Mouse (Mus musculus): Measurements from ENCODE around the gene Ccdc191. TPM values are rescaled to one million over a fixed set of nuclear protein-coding genes. Genes with fewer than 3 reads are reported as not detected.

Gene Ccdc191
- polyA plus RNA-seq (2016; fragmentation: Nextera tagmentation; extraction: Ambion mirVana), result 8.3 and 12.3 TPM in 2 replicates

GRCm38 (mm10) chr16:43889208-43890004, at the start of gene Ccdc191:
TSS of gene Ccdc191 (plus strand) at chr16:43889800.
- peak within 1 kb of the TSS; percentile 77 for H3K4me3 ChIP-seq
- H3K27me3 ChIP-seq (ENCODE audit: insufficient read depth, poor library complexity, severe bottlenecking), result no peaks in the 10 kb centered on the region
- H3K36me3 ChIP-seq, result no peaks in the 10 kb centered on the region
- peak; percentile 100 for DNase-seq (ENCODE audit: low spot score)
- H3K27ac ChIP-seq, result peak within 1 kb of the TSS; percentile 93
- peaks cover 13% of the 10 kb centered on the region; the same call in 1 of the 2 replicates for H3K4me1 ChIP-seq
- under 1% methylated on average over 33 of the region's 33 CpGs for WGBS
- H3K9me3 ChIP-seq, result no peaks in the 10 kb centered on the region

DNA sequence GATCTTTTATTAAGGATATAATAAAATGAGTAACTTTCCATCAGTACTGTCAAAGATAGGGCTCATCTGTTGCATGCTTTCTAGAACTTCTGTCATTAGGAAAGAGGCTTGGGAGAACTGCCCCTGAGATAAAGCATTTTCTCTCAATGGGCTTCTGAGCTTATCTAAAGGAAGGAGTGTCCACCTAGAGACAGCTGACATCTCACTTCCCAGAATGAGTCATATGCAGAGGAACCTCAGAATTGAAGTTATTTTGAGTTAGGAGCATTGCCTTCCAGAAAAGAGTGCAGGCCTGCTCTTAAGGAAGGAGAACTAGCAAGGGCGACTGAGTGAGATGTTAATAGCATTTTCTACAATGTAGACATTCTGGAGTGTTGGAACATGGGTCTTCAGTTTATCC, 48.4 kb upstream of the Ccdc191 start:
- DNase-seq (ENCODE audit: low spot score), result no peak
- Histone ChIP-seq H3K4me1 (peaks cover 4% of the 10 kb centered on the region; the same call in 1 of the 2 replicates), H3K9me3 (no peaks in the 10 kb centered on the region), H3K36me3 (no peaks in the 10 kb centered on the region), H3K27ac (no peak overlapping the region), H3K27me3 (ENCODE audit: insufficient read depth, poor library complexity, severe bottlenecking) (no peaks in the 10 kb centered on the region), H3K4me3 (no peak overlapping the region)
- 58% methylated on average over 1 of the region's 1 CpGs for WGBS

- Histone ChIP-seq H3K27ac (no peak overlapping the region), H3K36me3 (no peaks in the 10 kb centered on the region), H3K27me3 (ENCODE audit: insufficient read depth, poor library complexity, severe bottlenecking) (no peaks in the 10 kb centered on the region), H3K4me1 (no peaks in the 10 kb centered on the region), H3K9me3 (no peaks in the 10 kb centered on the region), H3K4me3 (no peak overlapping the region)
- DNase-seq (ENCODE audit: low spot score), result no peak
- WGBS, result 54% methylated on average over 1 of the region's 1 CpGs
Measured at GRCm38 (mm10) chr16:43849839-43850238, 39.8 kb upstream of the Ccdc191 start.

GRCm38 (mm10) chr16:43858941-43859476, 30.6 kb upstream of the Ccdc191 start:
- Histone ChIP-seq H3K27ac (no peak overlapping the region), H3K36me3 (peaks cover 21% of the 10 kb centered on the region), H3K4me1 (no peaks in the 10 kb centered on the region), H3K4me3 (no peak overlapping the region), H3K27me3 (ENCODE audit: insufficient read depth, poor library complexity, severe bottlenecking) (no peaks in the 10 kb centered on the region), H3K9me3 (no peaks in the 10 kb centered on the region)
- 85% methylated on average over 5 of the region's 5 CpGs for WGBS
- DNase-seq (ENCODE audit: low spot score), result no peak

DNA sequence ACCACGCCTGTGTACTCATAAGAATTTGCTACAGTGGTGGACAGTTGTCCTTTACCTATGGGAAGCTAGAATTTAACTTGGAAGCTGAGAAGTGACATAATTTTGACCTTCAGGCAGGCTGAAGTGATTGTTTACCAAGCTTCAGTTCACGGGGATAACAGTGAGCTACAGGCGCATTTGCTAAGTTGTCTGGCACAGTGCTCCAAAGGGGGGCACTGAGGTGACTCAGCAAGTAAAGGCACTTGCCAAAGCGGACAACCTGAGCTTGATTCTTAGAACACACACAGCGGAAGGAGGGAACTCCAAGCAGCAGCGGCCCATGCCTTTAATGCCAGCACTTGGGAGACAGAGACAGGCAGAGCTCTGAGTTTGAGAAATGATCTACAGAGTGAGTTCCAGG, 29.0 kb upstream of the Ccdc191 start:
- Histone ChIP-seq H3K4me1 (no peaks in the 10 kb centered on the region), H3K27me3 (ENCODE audit: insufficient read depth, poor library complexity, severe bottlenecking) (no peaks in the 10 kb centered on the region), H3K36me3 (peaks cover 26% of the 10 kb centered on the region), H3K9me3 (no peaks in the 10 kb centered on the region), H3K4me3 (no peak overlapping the region), H3K27ac (no peak overlapping the region)
- WGBS, result 74% methylated on average over 6 of the region's 6 CpGs
- DNase-seq (ENCODE audit: low spot score), result no peak

DNA sequence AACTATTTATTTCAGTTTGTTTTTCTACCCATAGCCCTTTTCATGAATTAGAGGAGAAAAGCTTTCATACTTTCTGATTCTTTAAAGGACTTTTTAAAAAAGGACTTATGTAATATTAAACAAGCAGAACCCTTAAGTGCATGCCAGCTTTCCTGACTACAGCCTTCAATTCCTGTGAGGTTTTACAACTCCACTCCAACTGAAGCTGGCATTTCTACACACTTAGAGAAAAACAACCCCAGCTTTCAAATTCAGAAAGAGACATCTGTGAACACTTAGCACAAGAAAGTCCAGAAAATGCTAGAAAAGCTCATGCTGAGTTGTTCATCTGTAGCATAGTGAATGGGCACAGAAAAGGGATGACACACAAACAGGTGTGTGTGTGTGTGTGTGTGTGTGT, 19.8 kb upstream of the Ccdc191 start:
- H3K36me3 ChIP-seq, result peaks cover 56% of the 10 kb centered on the region
- H3K4me1 ChIP-seq, result no peaks in the 10 kb centered on the region
- H3K27ac ChIP-seq, result no peak overlapping the region
- H3K4me3 ChIP-seq, result no peak overlapping the region
- DNase-seq (ENCODE audit: low spot score), result no peak
- no peaks in the 10 kb centered on the region for H3K27me3 ChIP-seq (ENCODE audit: insufficient read depth, poor library complexity, severe bottlenecking)
- H3K9me3 ChIP-seq, result no peaks in the 10 kb centered on the region

- no peak overlapping the region for H3K27ac ChIP-seq
- DNase-seq (ENCODE audit: low spot score), result no peak
- no peaks in the 10 kb centered on the region for H3K4me1 ChIP-seq
- 64% methylated on average over 7 of the region's 7 CpGs for WGBS
- H3K36me3 ChIP-seq, result peaks cover 68% of the 10 kb centered on the region
- no peaks in the 10 kb centered on the region for H3K9me3 ChIP-seq
- H3K4me3 ChIP-seq, result no peak overlapping the region
- no peaks in the 10 kb centered on the region for H3K27me3 ChIP-seq (ENCODE audit: insufficient read depth, poor library complexity, severe bottlenecking)
Measured at GRCm38 (mm10) chr16:43871419-43871818, 18.2 kb upstream of the Ccdc191 start.

GRCm38 (mm10) chr16:43879769-43880168, 9.8 kb upstream of the Ccdc191 start:
- H3K9me3 ChIP-seq, result no peaks in the 10 kb centered on the region
- H3K4me1 ChIP-seq, result no peaks in the 10 kb centered on the region
- H3K27me3 ChIP-seq (ENCODE audit: insufficient read depth, poor library complexity, severe bottlenecking), result no peaks in the 10 kb centered on the region
- WGBS, result 93% methylated on average over 6 of the region's 6 CpGs
- no peak for DNase-seq (ENCODE audit: low spot score)
- peaks cover 47% of the 10 kb centered on the region for H3K36me3 ChIP-seq
- no peak overlapping the region for H3K4me3 ChIP-seq
- H3K27ac ChIP-seq, result no peak overlapping the region

- no peaks in the 10 kb centered on the region for H3K27me3 ChIP-seq (ENCODE audit: insufficient read depth, poor library complexity, severe bottlenecking)
- H3K4me3 ChIP-seq, result no peak overlapping the region
- DNase-seq (ENCODE audit: low spot score), result no peak
- no peak overlapping the region for H3K27ac ChIP-seq
- peaks cover 30% of the 10 kb centered on the region for H3K36me3 ChIP-seq
- H3K4me1 ChIP-seq, result no peaks in the 10 kb centered on the region
- WGBS, result 63% methylated on average over 3 of the region's 3 CpGs
- H3K9me3 ChIP-seq, result no peaks in the 10 kb centered on the region
Measured at GRCm38 (mm10) chr16:43881636-43882035, 8.0 kb upstream of the Ccdc191 start.

DNA sequence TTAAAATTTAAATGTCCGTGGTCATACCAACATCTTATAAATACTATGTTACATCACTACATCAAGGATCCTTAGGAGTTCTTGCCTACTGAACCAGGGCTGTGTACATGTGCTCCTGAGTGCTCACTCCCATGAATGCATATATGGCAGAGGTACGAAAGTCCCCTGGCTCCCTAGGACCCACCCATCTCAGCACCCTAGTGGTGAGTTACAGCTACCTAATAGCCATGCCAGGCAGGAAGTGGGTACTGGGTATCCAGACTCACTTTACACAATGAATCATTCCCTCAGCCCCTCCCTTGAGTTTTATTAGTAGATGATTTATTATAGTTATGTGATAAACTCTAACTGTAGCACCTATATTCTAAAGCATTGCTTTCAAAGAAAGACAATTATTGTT, 7.3 kb upstream of the Ccdc191 start:
- H3K36me3 ChIP-seq, result peaks cover 25% of the 10 kb centered on the region
- 92% methylated on average over 2 of the region's 2 CpGs for WGBS
- H3K4me3 ChIP-seq, result no peak overlapping the region
- no peaks in the 10 kb centered on the region for H3K4me1 ChIP-seq
- H3K27me3 ChIP-seq (ENCODE audit: insufficient read depth, poor library complexity, severe bottlenecking), result no peaks in the 10 kb centered on the region
- no peaks in the 10 kb centered on the region for H3K9me3 ChIP-seq
- DNase-seq (ENCODE audit: low spot score), result no peak
- no peak overlapping the region for H3K27ac ChIP-seq

DNA sequence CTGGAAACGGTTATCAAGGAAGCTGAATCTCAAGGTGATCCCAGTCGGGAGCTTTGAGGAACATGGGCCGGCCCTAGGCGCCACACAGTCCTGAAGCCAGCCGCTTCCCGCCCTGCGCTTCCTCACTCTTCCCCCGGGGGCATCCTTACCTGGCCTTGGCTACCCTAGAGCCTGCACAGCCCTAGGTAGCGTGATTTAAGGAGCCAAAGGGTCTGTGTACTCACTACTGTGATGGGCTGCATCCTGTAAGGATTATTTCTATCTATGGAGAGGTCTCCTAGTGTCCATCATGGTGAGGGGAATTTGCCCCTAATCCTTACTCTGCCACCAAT, 371 bp downstream of the Ccdc191 start:
- Histone ChIP-seq H3K4me1 (peaks cover 13% of the 10 kb centered on the region; the same call in 1 of the 2 replicates), H3K36me3 (no peaks in the 10 kb centered on the region), H3K4me3 (peak overlapping the region; percentile 77), H3K27me3 (ENCODE audit: insufficient read depth, poor library complexity, severe bottlenecking) (no peaks in the 10 kb centered on the region), H3K9me3 (no peaks in the 10 kb centered on the region), H3K27ac (peak overlapping the region; percentile 93)
- under 1% methylated on average over 9 of the region's 9 CpGs for WGBS
- DNase-seq (ENCODE audit: low spot score), result no peak

DNA sequence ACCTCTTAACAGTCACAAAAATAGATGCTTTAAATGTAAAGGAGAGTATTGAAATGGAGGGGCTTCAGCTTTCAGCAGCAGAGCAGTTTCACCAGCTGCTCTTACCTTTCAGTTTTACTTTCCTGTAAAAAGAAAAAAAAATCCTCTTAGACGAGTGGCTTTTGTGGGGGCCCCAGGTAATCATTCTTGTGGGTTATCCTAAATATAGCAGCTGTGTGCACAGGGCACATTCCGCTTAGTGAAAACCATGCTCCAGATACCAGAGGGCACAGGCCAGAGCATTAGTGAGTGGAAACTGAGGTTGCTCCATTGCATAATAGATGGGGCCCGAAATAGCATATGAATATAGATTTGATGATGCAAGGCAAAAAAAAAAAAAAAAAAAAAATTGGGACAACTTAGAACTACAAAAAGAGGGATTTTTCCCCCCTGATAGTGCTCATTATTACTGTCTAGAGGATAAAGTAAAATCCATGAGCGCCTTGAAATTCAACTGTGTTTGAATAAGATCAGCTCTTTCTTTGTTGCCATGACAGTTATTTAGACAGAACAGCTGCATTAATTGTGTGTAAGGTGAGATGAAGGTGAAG, 1.2 kb downstream of the Ccdc191 start:
- Histone ChIP-seq H3K36me3 (no peaks in the 10 kb centered on the region), H3K4me1 (peaks cover 13% of the 10 kb centered on the region; the same call in 1 of the 2 replicates), H3K4me3 (peak overlapping the region; percentile 77), H3K27ac (peak overlapping the region; percentile 93; the same call in 1 of the 2 replicates), H3K9me3 (no peaks in the 10 kb centered on the region), H3K27me3 (ENCODE audit: insufficient read depth, poor library complexity, severe bottlenecking) (no peaks in the 10 kb centered on the region)
- 71% methylated on average over 4 of the region's 4 CpGs for WGBS
- no peak for DNase-seq (ENCODE audit: low spot score)

- Histone ChIP-seq H3K27me3 (ENCODE audit: insufficient read depth, poor library complexity, severe bottlenecking) (no peaks in the 10 kb centered on the region), H3K36me3 (no peaks in the 10 kb centered on the region), H3K4me1 (0 out of 2 replicates have a peak, but pooled peaks cover 7% of the 10 kb centered on the region), H3K9me3 (no peaks in the 10 kb centered on the region), H3K4me3 (no peak overlapping the region), H3K27ac (no peak overlapping the region)
- 84% methylated on average over 8 of the region's 8 CpGs for WGBS
- DNase-seq (ENCODE audit: low spot score), result no peak
Measured at GRCm38 (mm10) chr16:43894501-43894900, 4.9 kb downstream of the Ccdc191 start.
